Mouse (Mus musculus): ENCODE measurements at regions not wholly inside any gene's neighbourhood (a gene's known extent, or its start where the extent isn't known, plus 50 kb on each side); places are given as distances from the start of the nearest gene placed in this dataset.

- TF ChIP-seq CTCF (IDR thresholded peaks at IDR 0.05; ENCODE audit: control insufficient read depth, insufficient read depth, insufficient replicate concordance, low read depth, low read length): no peak
- TF ChIP-seq POLR2A (IDR thresholded peaks at IDR 0.05; ENCODE audit: control insufficient read depth, low read depth, low read length): no peak
These were observed 615.7 kb downstream of the Hdgfl1 start for GRCm38 (mm10) chr13:26154251-26154650.
